Comparison of ENCODE assay signal across 25 mouse cellular contexts in genomic region chr5:9124134-9124533, GRCm38 (mm10). TPM values are rescaled to one million over a fixed set of nuclear protein-coding genes. Genes with fewer than 3 reads are reported as not detected.
DNase-seq lines count a peak whose midpoint lies in the region; ATAC-seq and TF ChIP-seq lines count a peak whose summit lies in the region.
"Had no signal": no experiment of that assay in that cellular context is flagged by ENCODE, and none has a peak within 500 bp of the region (broad histone marks: within the 10 kb centered on the region; RNA-seq: fewer than 3 reads in every experiment).

No protein-coding gene starts in this region.

- no peak for TF ChIP-seq EP300 in lung, postnatal 0 days (IDR thresholded peaks at IDR 0.05)

- H3K36me3 ChIP-seq in lung, postnatal 0 days (ENCODE audit: insufficient read depth, low read length): peaks cover 23% of the 10 kb centered on the region

- no peak overlapping the region for H3K4me3 ChIP-seq in lung, postnatal 0 days (ENCODE audit: low read depth, low read length)
- H3K4me3 ChIP-seq: embryonic facial prominence, embryonic 13.5 days; embryonic facial prominence, embryonic 15.5 days; erythroblast, embryonic 14.5 days; forebrain, embryonic 10.5 days; forebrain, embryonic 12.5 days had no signal

- H3K9ac ChIP-seq in lung, postnatal 0 days (replicated peaks; ENCODE audit: low read depth): no peak overlapping the region
- H3K9ac ChIP-seq: embryonic facial prominence, embryonic 13.5 days; embryonic facial prominence, embryonic 15.5 days; forebrain, embryonic 12.5 days had no signal

- DNase-seq in cerebellum, adult 11 months: no peak
- no peak for DNase-seq in lung, postnatal 0 days (ENCODE audit: low spot score)
- no peak for DNase-seq in lung, postnatal 14 days
- peak; percentile 29 for DNase-seq in Muller cell, postnatal 12 days (ENCODE audit: inconsistent ontology term)
- DNase-seq: adrenal gland, adult 2 months; adrenal gland, postnatal 10 days; adrenal gland, postnatal 25 days; B cell, adult 2 months; cerebellum, adult 18-20 months; cerebellum, adult 8-10 months; cerebellum, adult 9-11 months; cerebellum, postnatal 14 days; cerebellum, postnatal 36 days; embryo, embryonic 11 days had no signal

- no peak overlapping the region for H3K4me2 ChIP-seq in lung, postnatal 0 days (replicated peaks; ENCODE audit: low read depth, low read length)
- H3K4me2 ChIP-seq: embryonic facial prominence, embryonic 13.5 days; embryonic facial prominence, embryonic 15.5 days; forebrain, embryonic 12.5 days had no signal

- no peaks in the 10 kb centered on the region for H3K4me1 ChIP-seq in lung, postnatal 0 days (ENCODE audit: insufficient read depth, low read depth, low read length)
- H3K4me1 ChIP-seq: embryonic facial prominence, embryonic 13.5 days; embryonic facial prominence, embryonic 15.5 days; forebrain, embryonic 10.5 days; forebrain, embryonic 12.5 days had no signal

- 62% methylated on average over 2 of the region's 2 CpGs for WGBS in lung, postnatal 0 days

- H3K27ac ChIP-seq in lung, postnatal 0 days (ENCODE audit: low read length): peak overlapping the region; percentile 4; the same call in 1 of the 2 replicates
- H3K27ac ChIP-seq: embryonic facial prominence, embryonic 13.5 days; embryonic facial prominence, embryonic 15.5 days; forebrain, embryonic 10.5 days; forebrain, embryonic 12.5 days had no signal

- no peaks in the 10 kb centered on the region for H3K9me3 ChIP-seq in lung, postnatal 0 days (ENCODE audit: low read length)
- H3K9me3 ChIP-seq: embryonic facial prominence, embryonic 13.5 days; embryonic facial prominence, embryonic 15.5 days; forebrain, embryonic 10.5 days; forebrain, embryonic 12.5 days; G1E had no signal

- TF ChIP-seq CTCF in lung, postnatal 0 days (IDR thresholded peaks at IDR 0.05): no peak

- ATAC-seq in cerebellum, adult (ENCODE audit: insufficient number of reproducible peaks, low FRiP score, low TSS enrichment): 0 out of 2 replicates have a peak, but pooled peaks have one; percentile 40
- no peak for ATAC-seq in lung, postnatal 0 days
- ATAC-seq: CD4-positive, CD25-positive, alpha-beta regulatory T cell, adult 4 months; forebrain, embryonic 14.5 days; forebrain, embryonic 16.5 days had no signal

- H3K27me3 ChIP-seq in lung, postnatal 0 days (replicated peaks; ENCODE audit: insufficient read depth, low read length): no peaks in the 10 kb centered on the region
- H3K27me3 ChIP-seq: CH12.LX; embryonic facial prominence, embryonic 13.5 days; embryonic facial prominence, embryonic 15.5 days; forebrain, embryonic 12.5 days had no signal

RNA-seq across cellular contexts. Expression of gene Tmem243, which starts 23.7 kb away (rescaled TPM):
- polyA plus RNA-seq in lung, postnatal 0 days (2015; fragmentation: Nextera tagmentation; extraction: Ambion mirVana): 407 and 422 TPM in 2 replicates

RNA-seq across cellular contexts. Expression of gene Dmtf1, which starts 37.4 kb away (rescaled TPM):
- 33.3 and 37.7 TPM in 2 replicates for polyA plus RNA-seq in lung, postnatal 0 days (2015; fragmentation: Nextera tagmentation; extraction: Ambion mirVana)
